Mouse (Mus musculus) liver, adult 2 months (tissue): Measurements from ENCODE around the gene Nucb2.

Source experiments
- CTCF ChIP-seq: fragments of 200-500 bp; IDR thresholded peaks from 2 replicates; pipeline ENCODE4 v1.5.1; 2011; ENCODE audit warnings: low read depth, low read length, control low read depth
- POLR2A ChIP-seq: fragments of 200-500 bp; IDR thresholded peaks from 2 replicates; pipeline ENCODE4 v1.6.1; 2011; ENCODE audit warnings: low read length, control low read depth; ENCODE audit not compliant: insufficient read depth; ENCODE audit errors: extremely low read depth

GRCm38 (mm10) chr7:116483106-116483505 is 21.1 kb upstream of the Nucb2 start:
- TF ChIP-seq POLR2A, result no peak
- TF ChIP-seq CTCF, result no peak
